Mouse (Mus musculus): ENCODE data around the gene Aldh1l2.

Aldh1l2 gene

DNA sequence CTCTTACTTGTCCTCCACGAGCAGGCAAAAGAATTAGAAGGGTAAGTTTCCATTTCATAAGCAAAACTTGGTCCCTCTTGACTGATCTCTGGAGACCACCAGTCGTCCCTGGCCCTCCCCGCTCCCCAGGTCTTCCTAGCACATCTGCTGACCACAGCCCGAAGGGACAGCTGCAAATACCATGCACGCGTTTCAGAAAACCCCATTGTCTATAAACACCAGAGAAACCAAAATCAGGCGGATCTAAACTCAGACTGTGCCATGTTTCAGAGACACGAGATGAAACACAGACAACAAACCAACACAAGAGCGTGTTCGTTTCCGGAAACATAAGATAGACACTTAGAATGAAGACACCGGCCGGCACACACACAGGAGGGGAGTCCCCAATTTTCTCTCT is 58.7 kb downstream of the Aldh1l2 start:
- DNase-seq (ENCODE audit: low read depth in 1 of 2, low spot score in 2 of 2), result no peak

DNA sequence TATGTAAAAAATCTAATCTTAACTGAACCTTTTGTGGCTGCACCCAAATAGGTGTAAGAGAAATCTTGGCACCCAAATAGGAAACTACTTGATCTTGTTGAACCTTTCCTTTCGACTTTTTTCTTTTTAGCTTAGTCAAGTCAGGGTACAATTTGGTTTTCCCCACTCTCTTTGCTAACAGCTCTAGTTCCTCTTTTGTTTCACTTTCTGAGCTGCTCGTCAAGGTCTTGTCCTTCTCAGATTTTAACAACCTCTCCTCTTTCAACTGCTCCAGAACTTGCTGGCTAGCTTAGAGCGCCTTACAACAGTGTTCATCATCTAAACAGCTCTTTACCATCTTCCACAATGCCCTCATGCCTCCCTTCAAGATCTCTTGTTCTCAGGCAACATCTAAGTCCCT is 76.4 kb downstream of the Aldh1l2 start:
- no peak for DNase-seq (ENCODE audit: low read depth in 1 of 2, low spot score in 2 of 2)

DNA sequence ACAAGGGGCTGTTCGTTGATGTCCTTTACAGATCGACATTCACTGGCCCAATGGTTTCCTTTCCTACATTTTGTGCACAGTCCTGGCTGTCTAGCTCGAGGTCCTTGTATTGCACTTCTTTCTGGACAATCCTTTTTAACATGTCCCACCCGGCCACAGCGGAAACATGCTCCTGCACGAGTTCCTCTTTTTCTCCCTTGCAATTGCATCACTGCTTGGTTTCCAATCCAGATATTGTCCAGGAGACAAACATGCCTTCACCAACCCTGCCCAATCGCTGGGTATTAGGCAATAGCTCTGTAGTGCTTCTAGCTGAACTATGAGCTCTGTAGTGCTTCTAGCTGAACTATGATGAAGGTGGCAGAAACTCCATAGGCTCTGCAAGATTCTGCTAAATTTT is 85.4 kb downstream of the Aldh1l2 start:
- peak in 1 of 2 experiments; percentile 14 for DNase-seq (ENCODE audit: low read depth in 1 of 2, low spot score in 2 of 2)
